Mouse (Mus musculus) olfactory bulb, adult 2 months (tissue): ENCODE data around the gene Ssr3.

Experiments used
- CTCF ChIP-seq: fragments of 200-500 bp; IDR thresholded peaks from 2 replicates; pipeline ENCODE4 v1.5.1; 2012; ENCODE audit warnings: low read depth, mild to moderate bottlenecking, low read length, moderate library complexity; ENCODE audit not compliant: insufficient read depth
- POLR2A ChIP-seq: fragments of 200-500 bp; IDR thresholded peaks from 2 replicates; pipeline ENCODE4 v1.6.1; 2012; ENCODE audit warnings: mild to moderate bottlenecking, low read depth, low read length, moderate library complexity; ENCODE audit not compliant: insufficient read depth

DNA sequence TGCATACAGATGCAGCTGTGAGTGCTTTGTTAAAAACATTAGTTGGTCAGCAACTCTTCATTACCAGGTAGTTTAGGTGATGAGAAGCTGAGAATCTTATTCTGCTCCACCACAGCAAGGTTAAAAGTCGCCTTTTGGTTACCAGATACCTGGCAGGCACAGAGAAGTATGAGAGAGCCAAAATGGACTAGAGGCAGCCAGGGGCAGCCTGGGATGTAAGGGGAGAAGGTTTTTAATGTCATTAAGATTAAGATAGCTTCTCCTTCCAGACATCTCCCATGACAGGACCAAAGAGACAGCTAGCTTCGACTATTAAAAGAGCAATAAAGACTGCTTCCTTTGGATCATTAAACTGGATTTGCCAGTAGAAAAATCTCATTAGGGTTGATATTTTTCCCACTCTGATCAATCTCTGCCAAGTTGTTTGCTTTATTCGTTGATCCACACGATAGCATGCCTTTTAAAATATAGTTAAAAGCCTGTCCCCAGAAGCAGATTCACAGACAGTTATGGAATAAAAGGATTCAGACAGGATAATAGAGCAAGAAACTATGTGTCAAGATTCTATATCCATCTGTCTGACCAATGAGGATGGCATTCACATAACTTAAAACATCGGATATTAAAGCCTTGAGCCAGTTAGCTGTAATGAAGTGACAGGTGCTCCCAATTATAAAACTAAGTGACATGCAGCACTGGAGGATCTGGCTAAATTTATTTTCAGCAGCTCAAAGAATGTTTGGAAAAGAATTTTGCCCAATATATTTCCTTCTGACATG, 52.1 kb downstream of the Ssr3 start:
- TF ChIP-seq CTCF: no peak
- no peak for TF ChIP-seq POLR2A
